Mouse (Mus musculus): ENCODE measurements around the gene Timm29.

Timm29 gene

GRCm38 (mm10) chr9:21616232-21616781 lies 23.8 kb downstream of the Timm29 start:
- CTCF ChIA-PET: interaction anchor here (0.6 to 1.0 kb wide), 2 partner anchors 11 to 249 kb away, joined by 3 read pairs; no protein-coding TSS in a partner anchor

DNA sequence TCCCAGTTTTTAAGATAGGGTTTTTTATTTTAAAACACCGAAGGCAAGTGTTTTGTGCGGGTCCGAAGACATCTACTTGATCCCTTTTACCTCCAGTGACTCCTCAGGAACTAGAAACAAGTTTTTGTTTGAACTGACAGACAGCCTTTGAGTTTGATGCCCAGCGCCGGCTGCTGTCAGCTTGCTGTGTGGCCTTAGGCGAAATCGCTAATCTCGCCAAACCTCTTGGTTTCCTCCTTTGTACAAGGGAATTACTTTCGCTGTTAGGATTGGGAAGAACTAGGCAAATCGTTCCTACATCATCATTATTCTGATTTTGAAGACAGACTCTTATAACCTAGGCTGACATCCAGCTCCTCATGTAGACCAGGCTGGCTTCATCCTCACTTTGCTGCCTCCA lies 24.5 kb downstream of the Timm29 start:
- CTCF ChIA-PET: interaction anchor here (1.0 kb wide), 1 partner anchor 10 kb away, joined by 3 read pairs; no protein-coding TSS in a partner anchor

- CTCF ChIA-PET: no interaction called here
Measured at GRCm38 (mm10) chr9:21620229-21620628, 27.7 kb downstream of the Timm29 start.

- CTCF ChIA-PET: no interaction called here
Measured at GRCm38 (mm10) chr9:21622676-21623075, 30.2 kb downstream of the Timm29 start.

DNA sequence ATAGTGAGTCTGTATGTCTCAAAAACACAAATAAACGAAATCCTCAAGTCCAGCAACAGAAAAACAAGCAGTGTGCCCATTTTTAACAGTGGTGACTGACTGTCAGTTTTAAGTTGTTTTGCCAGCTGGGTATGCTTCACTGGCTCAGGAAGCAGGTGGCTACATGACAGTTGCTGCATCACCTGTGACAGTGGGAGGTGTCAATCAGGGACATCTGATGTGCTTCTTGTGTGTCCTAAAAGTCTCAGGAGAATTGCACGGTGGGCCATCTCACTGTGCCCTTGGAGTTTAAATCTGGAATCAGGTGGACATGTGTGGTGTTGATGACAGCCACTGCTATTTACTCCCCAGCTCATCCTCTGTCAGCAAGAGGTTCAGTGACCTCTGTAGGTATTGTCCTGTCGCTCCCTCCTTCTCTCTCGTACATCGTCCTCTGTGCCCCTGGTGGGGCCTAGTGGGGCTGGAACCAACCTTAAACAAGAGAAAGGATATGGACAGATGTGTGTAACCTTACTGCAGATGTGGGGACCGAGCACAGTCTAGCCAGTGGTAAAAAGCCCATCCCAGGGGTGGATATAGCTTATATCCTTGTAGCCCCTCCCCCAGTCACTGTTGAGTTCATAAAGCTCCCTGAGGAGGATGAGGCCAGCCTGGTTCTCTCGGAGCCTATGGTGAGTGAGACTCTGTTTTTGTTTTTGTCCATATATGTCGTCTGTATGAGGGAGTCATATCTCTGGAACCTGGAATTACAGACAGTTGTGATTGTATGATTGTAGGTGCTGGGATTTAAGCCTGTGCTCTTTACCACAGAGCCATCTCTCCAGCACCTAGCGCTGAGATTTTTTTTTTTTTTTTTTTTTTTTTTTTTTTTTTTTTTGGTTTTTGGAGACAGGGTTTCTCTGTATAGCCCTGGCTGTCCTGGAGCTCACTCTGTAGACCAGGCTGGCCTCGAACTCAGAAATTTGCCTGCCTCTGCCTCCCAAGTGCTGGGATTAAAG lies 33.1 kb downstream of the Timm29 start:
- CTCF ChIA-PET: interaction anchor here (0.5 kb wide), 1 partner anchor 23 kb away, joined by 4 read pairs; no protein-coding TSS in a partner anchor

DNA sequence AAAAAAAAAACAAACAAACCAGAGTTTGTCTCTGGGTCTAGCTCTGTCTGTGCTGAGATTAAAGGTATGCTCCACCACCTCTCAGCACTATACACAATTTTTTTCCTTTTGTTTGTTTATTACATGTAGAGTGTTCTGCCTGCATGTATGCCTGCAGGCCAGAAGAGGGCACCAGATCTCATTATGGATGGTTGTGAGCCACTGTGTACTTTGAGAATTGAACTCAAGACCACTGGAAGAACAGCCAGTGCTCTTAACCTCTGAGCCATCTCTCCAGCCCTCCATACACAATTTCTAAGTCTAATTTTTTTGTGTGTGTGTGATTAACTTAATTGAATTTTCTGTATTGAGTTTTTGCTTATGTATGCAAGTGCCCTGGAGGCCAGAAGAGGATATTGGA lies 34.0 kb downstream of the Timm29 start:
- CTCF ChIA-PET: interaction anchor here (1.6 kb wide), 1 partner anchor 25 kb away, joined by 4 read pairs; no protein-coding TSS in a partner anchor

GRCm38 (mm10) chr9:21627145-21627795 lies 34.7 kb downstream of the Timm29 start:
- CTCF ChIA-PET: interaction anchor here (0.6 to 1.6 kb wide), 5 partner anchors 11 to 106 kb away, joined by 3 to 9 read pairs (median 3); no protein-coding TSS in a partner anchor

DNA sequence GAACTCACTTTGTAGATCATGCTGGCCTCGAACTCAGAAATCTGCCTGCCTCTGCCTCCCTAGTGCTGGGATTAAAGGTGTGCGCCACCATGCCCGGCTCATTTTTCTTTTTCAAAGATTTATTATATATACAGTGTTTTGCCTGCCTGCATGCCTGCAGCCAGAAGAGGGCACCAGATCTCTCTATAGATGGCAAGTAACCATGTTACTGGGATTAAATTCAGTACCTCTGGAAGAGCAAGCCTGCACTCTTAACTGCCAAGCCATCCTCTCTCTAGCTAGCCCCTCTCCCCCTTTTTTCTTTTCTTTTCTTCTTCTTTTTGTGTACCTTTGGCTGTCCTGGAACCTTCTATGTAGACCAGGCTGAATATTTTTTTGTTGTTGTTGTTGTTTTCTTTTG lies 38.2 kb downstream of the Timm29 start:
- CTCF ChIA-PET: no interaction called here

GRCm38 (mm10) chr9:21633106-21633505 lies 40.6 kb downstream of the Timm29 start:
- CTCF ChIA-PET: no interaction called here

DNA sequence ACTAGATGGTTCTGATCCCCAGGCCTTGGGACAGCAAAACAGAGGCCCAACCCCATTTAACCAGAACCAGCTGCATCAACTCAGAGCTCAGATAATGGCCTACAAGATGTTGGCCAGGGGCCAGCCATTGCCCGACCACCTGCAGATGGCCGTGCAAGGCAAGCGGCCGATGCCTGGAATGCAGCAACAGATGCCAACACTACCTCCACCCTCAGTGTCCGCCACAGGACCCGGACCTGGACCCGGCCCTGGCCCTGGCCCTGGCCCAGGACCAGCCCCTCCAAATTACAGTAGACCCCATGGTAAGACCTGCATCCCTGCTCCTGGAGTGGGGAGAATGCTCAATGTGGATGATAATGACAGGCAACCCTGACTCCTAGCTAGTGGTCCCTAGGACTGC lies 43.1 kb downstream of the Timm29 start:
- CTCF ChIA-PET: no interaction called here

GRCm38 (mm10) chr9:21639031-21639430 lies 46.5 kb downstream of the Timm29 start:
- CTCF ChIA-PET: no interaction called here

Data from spleen, embryonic (tissue).